Mouse (Mus musculus) brain, embryonic 14.5 days (tissue): Measurements from ENCODE around the gene Lin7a.

Source experiments
- CTCF ChIP-seq: fragments of 200-500 bp; IDR thresholded peaks from 2 replicates; pipeline ENCODE4 v1.5.1; 2012; ENCODE audit warnings: inconsistent platforms, mild to moderate bottlenecking, moderate library complexity, borderline replicate concordance; ENCODE audit not compliant: insufficient read depth, insufficient read length; ENCODE audit errors: extremely low read depth
- POLR2A ChIP-seq: fragments of 200-500 bp; IDR thresholded peaks from 2 replicates; pipeline ENCODE4 v1.6.1; 2012; ENCODE audit warnings: mild to moderate bottlenecking, inconsistent platforms, borderline replicate concordance; ENCODE audit not compliant: poor library complexity, insufficient read depth, insufficient read length, severe bottlenecking; ENCODE audit errors: extremely low read depth

DNA sequence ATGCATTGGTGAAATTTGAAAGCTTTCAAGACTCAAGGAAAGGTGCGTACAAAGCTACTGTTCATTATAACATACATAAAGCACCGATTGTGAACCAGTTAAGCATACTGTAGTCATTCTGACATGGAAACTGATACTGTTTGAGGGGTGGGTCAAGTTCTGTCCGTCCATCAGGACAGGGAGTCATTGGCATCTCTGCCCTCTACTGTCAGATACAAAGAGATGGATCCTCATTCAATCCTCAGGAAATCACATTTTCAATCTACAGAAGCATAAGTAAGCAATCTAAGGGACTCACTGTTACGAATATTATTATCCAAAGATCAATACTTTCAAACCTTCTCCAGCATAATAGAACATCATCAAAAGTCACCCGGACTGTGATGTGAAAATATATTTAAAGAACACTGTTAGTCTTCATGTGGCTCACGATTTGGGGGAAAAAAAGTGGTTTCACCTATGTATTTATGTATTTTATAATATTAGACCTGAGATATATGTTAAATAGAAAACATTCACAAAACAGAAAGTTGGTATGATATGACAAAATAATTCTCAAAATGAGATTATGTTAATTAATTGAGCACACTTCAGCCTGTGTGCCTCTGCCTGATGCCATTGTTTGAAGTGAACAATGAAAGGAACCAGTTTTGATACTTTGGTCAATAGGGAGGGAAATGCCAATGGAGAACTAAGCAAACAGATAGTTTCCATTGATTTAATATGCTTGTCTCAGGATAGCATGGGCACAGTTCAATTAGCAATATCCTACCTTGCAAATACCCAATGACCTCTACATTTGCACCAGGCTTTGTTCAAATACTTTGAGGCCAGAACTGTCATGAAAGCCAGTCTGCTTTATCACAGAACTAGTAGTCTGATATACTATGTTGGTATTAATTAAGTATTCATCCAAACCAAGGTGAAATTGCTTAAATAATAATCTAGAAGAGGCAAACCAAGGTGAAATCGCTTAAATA, 36.8 kb upstream of the Lin7a start:
- no peak for TF ChIP-seq CTCF
- no peak for TF ChIP-seq POLR2A
